Mouse (Mus musculus): ENCODE data around the gene Abca8b. TPM values are rescaled to one million over a fixed set of nuclear protein-coding genes. Genes with fewer than 3 reads are reported as not detected.

The Abca8b gene
- total and polyA plus RNA-seq, 3 experiments = 1.4 to 2.1 (median 1.4) TPM

GRCm38 (mm10) chr11:109893894-109894804, 101.5 kb downstream of the Abca8b start:
- DNase-seq (ENCODE audit: extremely low read depth) = peak; percentile 35
- TF ChIP-seq RAD21 (IDR thresholded peaks at IDR 0.05; ENCODE audit: low read depth, low read length) (no peak), ZKSCAN1 (IDR thresholded peaks at IDR 0.05; ENCODE audit: borderline replicate concordance, low read depth, low read length) (no peak), ZNF384 (IDR thresholded peaks at IDR 0.05; ENCODE audit: low read depth, low read length) (no peak), TBP (conservative IDR thresholded peaks at IDR 0.05; ENCODE audit: low read depth, low read length) (no peak), CHD1 (IDR thresholded peaks at IDR 0.05; ENCODE audit: low read depth, low read length) (peak; percentile 98), RCOR1 (conservative IDR thresholded peaks at IDR 0.05; ENCODE audit: low read depth, low read length) (no peak), IRF4 (IDR thresholded peaks at IDR 0.05; ENCODE audit: low read depth, low read length) (peak; percentile 44; the same call in 1 of the 2 replicates), MAZ (IDR thresholded peaks at IDR 0.05; ENCODE audit: low read depth, low read length) (no peak), ZC3H11A (IDR thresholded peaks at IDR 0.05; ENCODE audit: low read depth, low read length) (no peak), ELF1 (IDR thresholded peaks at IDR 0.05; ENCODE audit: low read depth, low read length) (0 out of 2 replicates have a peak, but pooled peaks have one; percentile 19), USF1 (IDR thresholded peaks at IDR 0.05; ENCODE audit: low read depth, low read length) (no peak), NELFE (IDR thresholded peaks at IDR 0.05; ENCODE audit: low read depth, low read length) (no peak), KAT2A (IDR thresholded peaks at IDR 0.05; ENCODE audit: insufficient replicate concordance, low read length) (0 out of 2 replicates have a peak, but pooled peaks have one; percentile 18), HCFC1 (IDR thresholded peaks at IDR 0.05; ENCODE audit: low read depth, low read length) (peak; percentile 41; the same call in 1 of the 2 replicates), EP300 (IDR thresholded peaks at IDR 0.05; ENCODE audit: low read length) (0 out of 2 replicates have a peak, but pooled peaks have one; percentile 24), TCF12 (IDR thresholded peaks at IDR 0.05; ENCODE audit: low read depth, low read length) (0 out of 2 replicates have a peak, but pooled peaks have one; percentile 31), MEF2A (IDR thresholded peaks at IDR 0.05; ENCODE audit: borderline replicate concordance, low read depth, low read length) (0 out of 2 replicates have a peak, but pooled peaks have one; percentile 18), MXI1 (IDR thresholded peaks at IDR 0.05; ENCODE audit: low read depth, low read length) (no peak), MAFK (IDR thresholded peaks at IDR 0.05; ENCODE audit: insufficient replicate concordance, low read length) (0 out of 2 replicates have a peak, but pooled peaks have one; percentile 25), CHD2 (IDR thresholded peaks at IDR 0.05; ENCODE audit: low read length) (no peak), POLR2AphosphoS2 (IDR thresholded peaks at IDR 0.05; ENCODE audit: low read depth, low read length) (no peak), SMC3 (IDR thresholded peaks at IDR 0.05; ENCODE audit: low read depth, low read length) (no peak)
- Histone ChIP-seq H3K9me3 (replicated peaks; ENCODE audit: low read length) (no peaks in the 10 kb centered on the region), H3K27me3 (replicated peaks) (no peaks in the 10 kb centered on the region), H3K4me1 (ENCODE audit: control insufficient read depth in 1 of 2, insufficient read depth in 2 of 2) (peaks cover 0 to 21% of the 10 kb centered on the region in 2 experiments; a peak in 3 of 4 replicates), H3K9ac (ENCODE audit: insufficient read depth, low read depth) (no peak overlapping the region), H3K36me3 (replicated peaks in 1 of 2; ENCODE audit: control insufficient read depth in 1 of 2, insufficient read depth in 1 of 2, low read length in 1 of 2) (no peaks in the 10 kb centered on the region), H3K79me2 (replicated peaks; ENCODE audit: control insufficient read depth, extremely low read depth, insufficient read depth, poor library complexity, severe bottlenecking) (no peaks in the 10 kb centered on the region), H3K4me3 (replicated peaks in 1 of 3; ENCODE audit: low read depth in 2 of 3, low read length in 2 of 3, poor library complexity in 1 of 3) (no peak overlapping the region), H3K27ac (ENCODE audit: insufficient read depth, low read depth) (no peak overlapping the region), H3K4me2 (ENCODE audit: insufficient read depth, low read depth, poor library complexity, severe bottlenecking) (no peak overlapping the region)
- in situ Hi-C loops (cut with MboI; ENCODE audit: low pct_ligation_motif_present, low pct_unique_long_range_greater_than_20kb, low sequenced_read_pairs) (loop anchor here (25.0 kb wide), 1 partner anchor 593 kb away; no protein-coding TSS in a partner anchor), dilution Hi-C loops (cut with MboI; ENCODE audit: extremely low pct_ligation_motif_present, extremely low pct_unique_long_range_greater_than_20kb, low sequenced_read_pairs) (no loop called here)

All from CH12.LX (cell line).